Mouse (Mus musculus) fat pad, adult 2 months (tissue): Measurements from ENCODE around the gene Uhrf1bp1.

Experiments
- DNase-seq: peaks from one replicate; pipeline ENCODE4 v3.0.0-alpha.2; 2011; ENCODE audit warnings: low read depth, low spot score; ENCODE audit errors: extremely low read depth

Uhrf1bp1 gene

GRCm38 (mm10) chr17:27909622-27910500, 53.6 kb downstream of the Uhrf1bp1 start, which contains the start of gene Taf11:
TSS of gene Taf11 (minus strand) at chr17:27909844.
- no peak for DNase-seq

GRCm38 (mm10) chr17:27911371-27911770, 55.1 kb downstream of the Uhrf1bp1 start:
- no peak for DNase-seq

- DNase-seq: no peak
These were observed 58.5 kb downstream of the Uhrf1bp1 start for GRCm38 (mm10) chr17:27914742-27915141.

GRCm38 (mm10) chr17:27916366-27916765, 60.1 kb downstream of the Uhrf1bp1 start:
- no peak for DNase-seq

GRCm38 (mm10) chr17:27920676-27921075, 64.4 kb downstream of the Uhrf1bp1 start:
- DNase-seq: no peak

GRCm38 (mm10) chr17:27922174-27922712, 66.0 kb downstream of the Uhrf1bp1 start:
- DNase-seq: no peak

GRCm38 (mm10) chr17:27925054-27925453, 68.8 kb downstream of the Uhrf1bp1 start:
- no peak for DNase-seq

GRCm38 (mm10) chr17:27925504-27925903, 69.3 kb downstream of the Uhrf1bp1 start:
- DNase-seq: no peak

- no peak for DNase-seq
These were observed 74.0 kb downstream of the Uhrf1bp1 start for GRCm38 (mm10) chr17:27930291-27930690.

GRCm38 (mm10) chr17:27931826-27932225, 75.6 kb downstream of the Uhrf1bp1 start:
- no peak for DNase-seq

GRCm38 (mm10) chr17:27934136-27934910, 78.1 kb downstream of the Uhrf1bp1 start:
- DNase-seq: no peak

- DNase-seq: no peak
These were observed 78.8 kb downstream of the Uhrf1bp1 start for GRCm38 (mm10) chr17:27935091-27935490.

- no peak for DNase-seq
These were observed 80.9 kb downstream of the Uhrf1bp1 start for GRCm38 (mm10) chr17:27937054-27937615.

GRCm38 (mm10) chr17:27938121-27938754, 82.0 kb downstream of the Uhrf1bp1 start:
- DNase-seq: no peak

- no peak for DNase-seq
These were observed 82.8 kb downstream of the Uhrf1bp1 start for GRCm38 (mm10) chr17:27939028-27939427.

- DNase-seq: no peak
These were observed 84.1 kb downstream of the Uhrf1bp1 start for GRCm38 (mm10) chr17:27940352-27940751.

- no peak for DNase-seq
These were observed 84.9 kb downstream of the Uhrf1bp1 start for GRCm38 (mm10) chr17:27941178-27941577.

- no peak for DNase-seq
These were observed 85.5 kb downstream of the Uhrf1bp1 start for GRCm38 (mm10) chr17:27941698-27942097.

- no peak for DNase-seq
These were observed 85.9 kb downstream of the Uhrf1bp1 start for GRCm38 (mm10) chr17:27942131-27942530.

GRCm38 (mm10) chr17:27945546-27946216, 89.4 kb downstream of the Uhrf1bp1 start:
- no peak for DNase-seq
